Mouse (Mus musculus): ENCODE data around the gene Zfp326.

DNA sequence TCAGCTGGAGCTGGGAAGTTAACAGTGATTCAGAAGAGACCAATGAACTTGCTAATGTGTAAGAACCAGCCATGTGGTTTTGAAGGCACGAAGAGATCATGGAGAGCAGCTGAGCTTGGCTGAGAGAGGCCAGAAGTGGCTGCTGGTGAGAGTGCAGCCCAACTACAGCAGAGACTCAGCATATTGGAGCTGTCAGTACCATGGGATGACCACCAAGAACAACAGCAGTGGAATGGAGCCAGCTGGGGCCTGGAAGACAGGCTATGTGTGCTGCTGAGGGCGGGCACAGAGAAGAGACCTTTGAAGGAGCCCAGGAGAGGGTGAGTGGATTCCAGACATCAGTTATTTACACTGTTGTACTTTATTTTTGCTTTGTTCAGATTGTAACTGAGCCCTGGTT, 65.6 kb downstream of the Zfp326 start:
- no peak for TF ChIP-seq CTCF (IDR thresholded peaks at IDR 0.05; ENCODE audit: low read depth, low read length)
- no peak for TF ChIP-seq POLR2A (IDR thresholded peaks at IDR 0.05; ENCODE audit: insufficient read depth, low read length)
- TF ChIP-seq EP300 (IDR thresholded peaks at IDR 0.05; ENCODE audit: insufficient read depth, low read depth, low read length), result no peak
